Mouse (Mus musculus): ENCODE results near the gene Gm2174. TPM values are rescaled to one million over a fixed set of nuclear protein-coding genes. Genes with fewer than 3 reads are reported as not detected.

Gene Gm2174
- 1.8 TPM for total RNA-seq (2023)

DNA sequence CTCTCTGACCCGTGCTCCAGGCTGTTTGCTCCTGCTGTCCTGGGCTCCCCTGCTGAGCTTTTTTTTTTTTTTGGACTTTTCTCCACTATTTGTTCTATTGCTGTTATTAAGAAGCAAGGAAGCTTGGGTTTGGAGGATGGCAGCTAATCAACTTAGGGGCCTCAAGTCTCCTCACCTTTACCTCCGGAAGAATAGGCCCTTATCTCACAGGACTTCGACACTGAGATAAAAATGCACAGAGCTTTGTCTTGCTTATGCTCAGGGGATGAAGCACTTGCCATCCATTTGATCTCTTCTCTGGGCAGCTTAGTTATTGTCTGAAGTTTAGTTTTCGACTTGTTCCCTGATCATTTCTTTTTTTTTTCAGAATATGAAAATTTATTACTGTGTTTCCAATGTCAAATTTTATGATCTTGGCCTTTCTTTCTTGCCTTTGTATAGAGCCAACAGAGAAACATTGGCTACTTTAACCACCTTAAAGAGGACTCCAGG is at the start of gene Gm2174:
Gm2174 (plus strand) TSS at position 442 of the 492 bp plus-strand sequence.

DNA sequence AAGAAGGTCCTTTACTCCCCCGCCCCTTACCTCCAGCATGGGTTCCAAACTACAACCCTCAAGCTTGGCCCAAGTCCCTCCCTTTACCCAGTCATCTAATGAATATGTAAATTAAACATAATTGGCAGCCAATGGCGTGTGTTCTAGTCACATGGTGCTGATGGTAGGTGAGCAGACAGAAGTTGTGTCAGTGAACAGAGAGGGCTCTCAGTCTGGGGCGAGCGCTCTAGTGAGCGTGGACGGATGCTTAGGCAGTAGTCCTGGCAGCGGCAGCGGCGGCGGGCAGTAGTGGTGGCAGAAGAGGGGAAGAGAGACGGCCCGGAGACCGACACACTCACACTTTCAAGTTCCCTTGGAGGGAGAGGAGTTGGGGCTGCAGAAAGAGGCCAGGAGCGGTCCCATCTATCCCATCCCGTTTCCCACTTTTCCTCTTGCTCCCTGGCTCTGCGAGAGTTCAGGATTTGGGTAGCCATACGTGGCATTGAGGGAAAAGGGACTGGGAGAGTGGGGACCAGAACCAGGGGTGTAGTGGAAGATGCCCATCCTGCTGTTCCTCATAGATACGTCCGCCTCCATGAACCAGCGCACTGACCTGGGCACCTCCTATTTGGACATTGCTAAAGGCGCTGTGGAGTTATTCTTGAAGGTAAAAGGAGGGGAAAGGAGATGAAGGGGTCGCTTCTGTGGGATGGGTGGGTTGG is 7.1 kb downstream of the Gm2174 start, which contains the start of gene Ints6l:
Ints6l (plus strand) TSS at position 187 of the 701 bp plus-strand sequence.

Other genes starting within 250 kb of the Gm2174 start
- not detected for gene Gm773, start 235.1 kb upstream of the Gm2174 start, total RNA-seq (2023)
- gene Zfp449, start 101.6 kb upstream of the Gm2174 start, total RNA-seq (2023) = 0.15 TPM
- gene Smim10l2a, start 73.4 kb upstream of the Gm2174 start, total RNA-seq (2023) = 0.32 TPM
- 51.4 TPM for gene Ints6l, start 6.9 kb downstream of the Gm2174 start, total RNA-seq (2023)
- not detected for gene Gm10477, start 76.8 kb downstream of the Gm2174 start, total RNA-seq (2023)
- not detected for gene Gm648, start 101.6 kb downstream of the Gm2174 start, total RNA-seq (2023)
- 11.2 TPM for gene Mmgt1, start 150.1 kb downstream of the Gm2174 start, total RNA-seq (2023)
- gene Slc9a6, start 161.8 kb downstream of the Gm2174 start, total RNA-seq (2023) = 16.9 TPM